Mouse (Mus musculus) neural tube, embryonic 15.5 days (tissue): ENCODE results near the gene Cbfa2t3. TPM values are rescaled to one million over a fixed set of nuclear protein-coding genes. Genes with fewer than 3 reads are reported as not detected.
"Not testable (repeated sequence)": the region's sequence is repeated elsewhere in the genome, so short reads cannot be mapped to it uniquely, and the experiment has no call there.

Experiments used
- ATAC-seq: fragments of 200-750 bp; cut with Nextera tagmentation; 2 replicates; pipeline ENCODE4 v1.8.0; 2017; ENCODE audit warnings: mild to moderate bottlenecking, moderate TSS enrichment, moderate library complexity; ENCODE audit not compliant: low FRiP score
- H3K27ac ChIP-seq: fragments of 300-500 bp; sonication (generic); replicated peaks from 2 replicates; pipeline ENCODE4 v1.5.1; 2015; ENCODE audit warnings: mild to moderate bottlenecking, inconsistent platforms
- H3K27me3 ChIP-seq: fragments of 300-500 bp; sonication (generic); replicated peaks from 2 replicates; pipeline ENCODE4 v1.6.1; 2015; ENCODE audit warnings: inconsistent platforms
- H3K36me3 ChIP-seq: fragments of 300-500 bp; sonication (generic); 2 replicates; pipeline ENCODE4 v1.6.1; 2015; ENCODE audit warnings: inconsistent platforms
- H3K4me1 ChIP-seq: fragments of 300-500 bp; sonication (generic); 2 replicates; pipeline ENCODE4 v1.6.1; 2015; ENCODE audit warnings: inconsistent platforms
- H3K4me2 ChIP-seq: fragments of 300-500 bp; sonication (generic); 2 replicates; pipeline ENCODE4 v1.6.1; 2015; ENCODE audit warnings: inconsistent platforms, mild to moderate bottlenecking, moderate library complexity
- H3K4me3 ChIP-seq: fragments of 300-500 bp; sonication (generic); replicated peaks from 2 replicates; pipeline ENCODE4 v1.5.1; 2015; ENCODE audit warnings: mild to moderate bottlenecking, inconsistent platforms
- H3K9ac ChIP-seq: fragments of 300-500 bp; sonication (generic); replicated peaks from 2 replicates; pipeline ENCODE4 v1.6.1; 2015; ENCODE audit warnings: mild to moderate bottlenecking, inconsistent platforms
- H3K9me3 ChIP-seq: fragments of 300-500 bp; sonication (generic); replicated peaks from 2 replicates; pipeline ENCODE4 v1.6.1; 2016; ENCODE audit warnings: inconsistent platforms
- WGBS: fragments of 180-500 bp; shearing (Covaris S2); methylation state at CpG from one replicate; pipeline ENCODE4 v1.1.7; 2015; ENCODE audit warnings: mixed read lengths; 5-methylcytosine and 5-hydroxymethylcytosine counted together
- polyA plus RNA-seq: library from polyadenylated mRNA; unstranded; fragments of >200 nt; fragmentation: Nextera tagmentation; extraction: Ambion mirVana; gene quantifications from 2 replicates; pipeline ENCODE4 v1.2.1, GENCODE M21; 2015

Gene Cbfa2t3
- polyA plus RNA-seq, 1 experiment from 2014 or later = 16.8 TPM

DNA sequence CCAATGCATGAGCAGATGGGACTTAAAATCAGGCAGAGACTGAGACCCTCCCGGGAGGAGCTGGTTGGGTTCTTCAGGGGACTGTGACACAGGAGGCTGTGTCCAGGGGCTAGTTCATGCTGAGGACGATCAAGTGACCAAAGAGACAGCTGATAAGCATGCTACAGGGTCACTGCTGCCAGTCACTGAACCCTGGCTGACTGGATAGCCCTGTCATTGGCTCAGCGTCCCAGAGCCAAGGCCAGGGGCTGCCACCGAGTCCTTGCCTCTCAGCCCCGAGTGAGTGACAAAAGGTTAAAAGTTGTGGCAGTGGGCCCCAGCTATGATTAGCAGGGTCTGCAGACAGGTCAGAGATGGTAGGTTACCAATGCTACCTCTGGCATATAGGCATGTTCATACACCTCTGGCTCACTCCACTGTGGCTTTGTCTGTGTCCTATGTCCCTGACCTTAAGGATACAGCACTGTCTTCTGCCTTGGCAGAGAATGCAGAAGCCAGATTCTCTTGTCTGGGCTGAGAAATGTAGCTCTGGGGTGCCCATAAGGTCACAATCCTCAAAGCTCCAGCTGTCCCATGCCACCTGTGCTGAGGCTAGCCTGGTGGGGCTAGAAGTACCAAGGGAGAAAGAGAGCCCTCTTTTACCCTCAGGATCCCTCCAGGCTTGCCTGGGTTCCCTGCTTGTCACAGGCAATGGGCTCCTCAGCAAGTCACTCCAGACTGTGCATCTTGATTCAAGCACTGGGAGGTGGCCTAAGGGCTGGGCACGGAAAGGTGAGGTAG is 54.5 kb downstream of the Cbfa2t3 start:
- no peaks in the 10 kb centered on the region for H3K9me3 ChIP-seq
- peaks cover 12% of the 10 kb centered on the region for H3K4me1 ChIP-seq
- WGBS = 83% methylated on average over 6 of the region's 6 CpGs
- ATAC-seq = no peak
- no peak overlapping the region for H3K4me2 ChIP-seq
- H3K9ac ChIP-seq = no peak overlapping the region
- peaks cover 58% of the 10 kb centered on the region for H3K36me3 ChIP-seq
- H3K4me3 ChIP-seq = no peak overlapping the region
- H3K27me3 ChIP-seq = no peaks in the 10 kb centered on the region
- H3K27ac ChIP-seq = no peak overlapping the region

DNA sequence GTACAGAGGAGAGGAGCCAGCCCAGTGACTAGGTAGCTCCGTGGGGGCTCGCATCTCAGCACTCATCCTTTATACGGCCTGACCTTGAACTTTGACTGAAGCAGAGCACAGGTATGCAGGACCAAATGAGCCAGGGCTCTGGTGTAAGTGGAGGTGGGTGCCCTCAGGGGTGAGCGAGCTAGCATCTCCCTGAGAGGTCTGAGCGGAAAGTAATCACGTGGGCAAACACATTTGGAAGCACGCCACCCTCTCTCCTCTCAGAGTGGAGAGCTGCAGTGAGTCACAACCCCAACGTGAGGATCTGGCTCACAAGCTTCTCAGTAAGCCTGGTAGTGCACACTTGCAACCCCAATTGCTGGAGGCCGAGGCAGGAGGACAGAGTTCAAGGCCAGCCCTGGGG is 56.8 kb downstream of the Cbfa2t3 start:
- Histone ChIP-seq H3K4me1 (peaks cover 22% of the 10 kb centered on the region), H3K36me3 (peaks cover 50% of the 10 kb centered on the region), H3K4me2 (no peak overlapping the region), H3K9ac (no peak overlapping the region), H3K27ac (no peak overlapping the region; the same call in 1 of the 2 replicates), H3K9me3 (no peaks in the 10 kb centered on the region), H3K27me3 (no peaks in the 10 kb centered on the region), H3K4me3 (no peak overlapping the region)
- WGBS = 64% methylated on average over 9 of the region's 9 CpGs
- ATAC-seq = no peak

DNA sequence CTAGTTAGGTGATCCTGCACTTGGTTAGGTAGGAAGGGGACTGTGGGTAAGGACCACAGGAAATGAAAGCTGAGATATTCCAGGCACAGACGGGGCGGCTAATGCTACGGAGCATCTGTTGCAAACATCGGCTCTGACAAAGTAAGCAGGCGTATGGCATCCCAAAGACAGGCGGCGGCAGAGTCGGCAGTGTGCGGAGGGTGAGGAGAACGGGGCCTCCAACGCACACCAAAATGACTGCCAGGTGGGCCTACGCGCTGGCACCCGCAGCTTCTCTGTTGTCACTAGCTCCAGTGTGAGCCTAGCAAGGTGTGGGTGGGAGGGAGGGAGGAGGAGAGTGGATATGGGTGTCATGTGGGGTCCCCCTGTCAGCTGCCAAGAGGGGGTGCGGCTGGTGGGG is 57.5 kb downstream of the Cbfa2t3 start:
- H3K9me3 ChIP-seq = no peaks in the 10 kb centered on the region
- WGBS = 88% methylated on average over 15 of the region's 15 CpGs
- no peak overlapping the region for H3K27ac ChIP-seq
- no peak overlapping the region for H3K9ac ChIP-seq
- H3K36me3 ChIP-seq = peaks cover 51% of the 10 kb centered on the region
- ATAC-seq = no peak
- H3K4me2 ChIP-seq = no peak overlapping the region
- no peak overlapping the region for H3K4me3 ChIP-seq
- H3K27me3 ChIP-seq = no peaks in the 10 kb centered on the region
- peaks cover 22% of the 10 kb centered on the region for H3K4me1 ChIP-seq

DNA sequence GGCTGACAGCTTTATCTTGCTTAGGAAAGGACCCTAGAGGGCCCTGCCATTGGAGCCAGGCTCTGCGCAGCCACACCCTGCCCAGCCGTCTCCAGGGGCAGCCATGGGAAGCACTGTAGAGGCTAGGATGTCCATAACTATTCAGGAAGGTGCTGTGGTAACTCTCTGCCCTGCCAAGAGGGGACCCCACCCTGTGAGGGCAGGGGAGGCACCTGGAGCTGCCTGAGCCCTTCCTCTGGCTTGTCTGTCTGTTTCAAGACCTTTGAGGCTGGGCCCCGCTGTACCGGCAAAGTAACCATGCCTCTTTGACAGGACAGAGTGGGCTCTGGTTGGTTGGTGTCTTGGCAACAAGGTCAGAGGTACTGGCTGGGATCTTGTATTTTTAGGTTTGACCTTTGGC is 58.1 kb downstream of the Cbfa2t3 start:
- Histone ChIP-seq H3K9ac (no peak overlapping the region), H3K27me3 (no peaks in the 10 kb centered on the region), H3K9me3 (no peaks in the 10 kb centered on the region), H3K4me3 (no peak overlapping the region), H3K36me3 (peaks cover 53% of the 10 kb centered on the region), H3K4me2 (no peak overlapping the region), H3K4me1 (peaks cover 22% of the 10 kb centered on the region), H3K27ac (no peak overlapping the region)
- ATAC-seq = no peak
- WGBS = 91% methylated on average over 4 of the region's 4 CpGs

DNA sequence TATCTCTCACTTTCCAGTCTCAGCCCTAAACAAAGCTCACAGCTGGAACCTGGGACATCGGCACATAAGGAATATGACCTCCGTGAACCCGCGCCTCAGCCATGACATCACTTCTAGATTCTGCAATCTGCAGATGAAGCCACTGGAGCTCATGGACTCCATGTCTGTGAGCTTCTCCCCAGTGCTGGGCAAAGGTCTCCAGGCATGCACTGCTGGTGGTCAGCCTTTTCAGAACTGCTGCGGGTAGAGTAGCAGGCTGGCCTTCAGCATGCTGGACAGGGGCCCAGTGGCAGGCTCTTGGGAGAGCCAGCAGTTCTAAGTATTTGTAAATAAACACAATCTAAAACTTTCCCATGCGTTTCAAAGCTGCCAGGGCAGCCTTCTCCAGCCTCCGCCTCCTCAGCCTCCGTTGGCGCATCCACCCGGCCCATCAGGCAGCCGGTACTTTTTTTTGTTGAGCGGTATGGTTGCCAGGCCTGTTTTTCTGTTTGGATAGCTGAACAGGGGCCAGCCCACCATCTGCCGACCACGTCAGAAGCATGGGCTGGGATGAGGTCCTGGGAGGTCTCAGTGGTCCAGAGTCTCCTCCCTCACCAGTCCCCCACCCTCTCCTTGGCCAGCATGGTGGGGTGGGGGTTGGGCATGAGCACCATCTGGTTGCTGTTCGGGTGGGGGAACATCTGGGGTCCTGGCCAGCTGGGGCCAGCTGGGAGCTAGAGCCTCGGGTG is 59.2 kb downstream of the Cbfa2t3 start:
- Histone ChIP-seq H3K4me3 (no peak overlapping the region), H3K36me3 (peaks cover 56% of the 10 kb centered on the region), H3K4me2 (no peak overlapping the region), H3K4me1 (peaks cover 22% of the 10 kb centered on the region), H3K9ac (no peak overlapping the region), H3K9me3 (no peaks in the 10 kb centered on the region), H3K27me3 (no peaks in the 10 kb centered on the region), H3K27ac (peak overlapping the region; percentile 24; the same call in 1 of the 2 replicates)
- 39% methylated on average over 16 of the region's 16 CpGs for WGBS
- ATAC-seq = no peak; the same call in 1 of the 2 replicates

DNA sequence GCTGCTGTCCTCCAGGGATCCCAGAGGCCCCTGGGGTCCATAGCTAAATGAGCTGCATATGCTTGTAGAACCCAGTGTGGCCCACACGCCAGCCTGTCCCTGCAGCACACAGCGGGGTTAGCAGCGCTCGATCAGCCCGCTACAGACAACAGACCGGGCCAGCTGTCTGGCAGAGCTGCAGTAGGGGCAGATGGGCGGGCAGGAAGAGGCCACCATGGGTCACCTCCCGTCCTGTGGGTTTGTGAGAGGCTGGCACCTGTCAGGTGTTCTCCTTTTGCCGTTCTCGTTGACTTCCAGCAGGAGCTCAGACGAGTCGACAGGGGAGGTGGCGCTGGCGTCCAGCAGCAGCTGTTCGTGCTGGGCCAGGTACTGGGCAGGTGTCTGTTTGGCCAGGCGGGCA is 60.3 kb downstream of the Cbfa2t3 start:
- H3K4me3 ChIP-seq = no peak overlapping the region
- no peak overlapping the region for H3K4me2 ChIP-seq
- no peaks in the 10 kb centered on the region for H3K27me3 ChIP-seq
- no peak for ATAC-seq
- H3K9me3 ChIP-seq = no peaks in the 10 kb centered on the region
- no peak overlapping the region for H3K9ac ChIP-seq
- peaks cover 64% of the 10 kb centered on the region for H3K36me3 ChIP-seq
- H3K27ac ChIP-seq = no peak overlapping the region
- peaks cover 22% of the 10 kb centered on the region for H3K4me1 ChIP-seq
- WGBS = 66% methylated on average over 16 of the region's 16 CpGs

DNA sequence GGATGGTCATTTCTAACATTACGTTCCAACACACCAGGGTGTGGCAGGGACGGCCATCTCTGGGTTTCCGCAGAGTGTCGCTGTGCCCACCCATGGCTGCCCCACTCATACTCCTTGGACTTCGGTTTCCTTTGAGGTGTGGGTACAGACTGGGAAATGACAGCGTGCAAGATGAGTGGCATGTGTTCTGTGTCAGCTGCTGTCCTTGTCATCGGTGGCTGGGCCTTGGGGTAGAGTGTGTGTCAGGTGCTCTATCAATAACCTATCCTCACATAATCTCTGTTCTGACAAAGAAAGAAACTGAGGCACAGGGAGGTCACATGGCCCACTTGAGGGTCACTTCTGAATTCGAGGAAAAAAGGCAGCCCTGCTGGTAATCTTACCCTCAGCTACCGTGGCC is 61.7 kb downstream of the Cbfa2t3 start:
- ATAC-seq = no peak
- 94% methylated on average over 9 of the region's 9 CpGs for WGBS
- peaks cover 22% of the 10 kb centered on the region for H3K4me1 ChIP-seq

DNA sequence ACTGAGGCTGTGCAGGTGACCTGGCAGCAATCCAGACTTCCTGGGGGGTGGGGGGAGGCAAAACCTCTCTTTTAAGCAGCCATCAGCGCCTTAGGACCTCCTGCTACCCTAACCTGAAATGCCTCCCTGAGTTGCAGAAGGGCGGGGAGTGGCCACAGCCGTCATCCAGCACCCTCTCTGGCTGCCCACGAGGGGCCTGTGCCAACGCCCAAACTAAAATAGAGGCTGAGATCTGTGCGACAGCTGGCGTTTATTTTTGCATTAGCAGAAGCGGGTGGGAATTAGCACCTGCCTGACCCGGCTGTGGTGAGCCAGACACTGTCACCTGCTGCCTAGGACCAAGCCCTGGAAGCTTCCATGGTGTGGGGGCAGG is 62.1 kb downstream of the Cbfa2t3 start:
- no peak for ATAC-seq

More for the DNA sequence above, 61.7 kb downstream of the Cbfa2t3 start:
- H3K4me2 ChIP-seq = no peak overlapping the region
- no peak overlapping the region for H3K9ac ChIP-seq
- H3K9me3 ChIP-seq = no peaks in the 10 kb centered on the region
- H3K36me3 ChIP-seq = peaks cover 71% of the 10 kb centered on the region
- no peak overlapping the region for H3K27ac ChIP-seq
- no peak overlapping the region for H3K4me3 ChIP-seq
- no peaks in the 10 kb centered on the region for H3K27me3 ChIP-seq

DNA sequence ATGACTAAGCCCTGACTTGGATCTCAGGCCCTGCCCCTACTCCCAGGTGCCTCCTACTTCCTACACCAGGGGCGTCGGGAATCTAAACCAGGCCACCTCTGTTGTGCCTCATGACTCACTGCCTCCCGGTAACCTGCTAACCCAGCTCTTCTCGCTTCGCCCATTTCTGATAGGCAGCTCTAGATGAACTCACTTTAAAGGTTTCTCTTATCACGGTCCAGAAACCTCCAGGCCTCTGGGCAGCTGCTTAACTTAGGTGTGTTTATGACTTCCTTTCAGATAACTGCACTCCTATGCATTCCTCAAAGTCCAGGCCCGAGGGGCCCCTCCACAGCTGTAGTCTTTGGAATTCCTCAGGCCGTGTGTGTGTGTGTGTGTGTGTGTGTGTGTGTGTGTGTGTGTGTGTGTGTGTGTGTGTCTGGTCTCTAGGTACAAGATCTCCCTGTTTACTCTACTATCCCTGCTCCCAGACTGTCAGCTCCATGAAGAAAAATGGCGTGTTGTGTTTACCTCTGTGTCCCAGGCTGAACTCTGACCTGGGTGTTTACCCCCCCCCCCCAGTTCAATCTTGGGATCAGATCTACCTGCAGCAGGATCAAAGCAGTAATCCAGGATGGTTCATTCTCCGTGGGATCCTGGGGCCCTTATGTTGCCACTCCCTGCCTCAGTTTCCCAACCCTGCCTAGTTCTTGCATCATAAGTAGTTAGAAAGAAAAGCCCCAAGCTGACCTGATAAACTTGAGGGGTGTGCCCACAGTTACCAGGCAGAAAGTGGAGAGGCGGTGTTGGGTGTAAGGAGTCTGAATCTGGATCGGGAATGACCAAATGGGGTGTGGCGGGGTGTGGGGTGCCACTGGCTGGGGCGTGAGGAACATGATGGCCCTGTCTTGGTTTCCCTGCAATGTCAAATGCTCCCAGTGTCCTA is 62.8 kb downstream of the Cbfa2t3 start:
- no peak overlapping the region for H3K27ac ChIP-seq
- no peaks in the 10 kb centered on the region for H3K9me3 ChIP-seq
- no peak overlapping the region for H3K4me2 ChIP-seq
- 78% methylated on average over 14 of the region's 14 CpGs for WGBS
- H3K36me3 ChIP-seq = peaks cover 61% of the 10 kb centered on the region
- no peaks in the 10 kb centered on the region for H3K27me3 ChIP-seq
- ATAC-seq = no peak
- H3K4me1 ChIP-seq = peaks cover 22% of the 10 kb centered on the region
- no peak overlapping the region for H3K4me3 ChIP-seq
- H3K9ac ChIP-seq = no peak overlapping the region

More for the DNA sequence above, 62.1 kb downstream of the Cbfa2t3 start:
- Histone ChIP-seq H3K4me2 (no peak overlapping the region), H3K4me3 (no peak overlapping the region), H3K27ac (no peak overlapping the region), H3K4me1 (peaks cover 22% of the 10 kb centered on the region), H3K9ac (no peak overlapping the region), H3K9me3 (no peaks in the 10 kb centered on the region), H3K27me3 (no peaks in the 10 kb centered on the region), H3K36me3 (peaks cover 67% of the 10 kb centered on the region)
- WGBS = 68% methylated on average over 9 of the region's 9 CpGs

DNA sequence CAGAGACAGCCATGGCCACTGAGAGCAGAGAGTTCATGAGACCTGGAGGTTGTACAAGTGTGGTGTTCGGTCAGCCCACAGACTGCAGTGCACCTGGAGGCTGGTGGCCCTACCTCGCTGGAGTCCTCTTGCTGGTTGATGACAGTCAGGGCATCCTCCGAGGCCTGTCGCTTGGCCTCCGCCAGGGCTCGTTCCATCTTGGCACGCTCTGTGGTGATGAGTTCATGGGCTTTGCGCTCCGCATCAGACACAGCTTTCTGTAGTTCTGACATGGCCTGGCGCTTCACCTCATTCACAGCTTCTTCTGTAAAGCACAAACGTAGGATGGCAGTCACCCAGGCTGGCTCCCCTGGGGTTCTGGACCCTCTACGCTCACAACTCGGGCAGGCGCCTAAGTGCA is 65.7 kb downstream of the Cbfa2t3 start:
- Histone ChIP-seq H3K27ac (no peak overlapping the region), H3K4me1 (no peaks in the 10 kb centered on the region), H3K4me3 (no peak overlapping the region), H3K36me3 (peaks cover 69% of the 10 kb centered on the region), H3K9ac (no peak overlapping the region), H3K27me3 (no peaks in the 10 kb centered on the region), H3K9me3 (no peaks in the 10 kb centered on the region), H3K4me2 (no peak overlapping the region)
- 92% methylated on average over 14 of the region's 14 CpGs for WGBS
- ATAC-seq = no peak

DNA sequence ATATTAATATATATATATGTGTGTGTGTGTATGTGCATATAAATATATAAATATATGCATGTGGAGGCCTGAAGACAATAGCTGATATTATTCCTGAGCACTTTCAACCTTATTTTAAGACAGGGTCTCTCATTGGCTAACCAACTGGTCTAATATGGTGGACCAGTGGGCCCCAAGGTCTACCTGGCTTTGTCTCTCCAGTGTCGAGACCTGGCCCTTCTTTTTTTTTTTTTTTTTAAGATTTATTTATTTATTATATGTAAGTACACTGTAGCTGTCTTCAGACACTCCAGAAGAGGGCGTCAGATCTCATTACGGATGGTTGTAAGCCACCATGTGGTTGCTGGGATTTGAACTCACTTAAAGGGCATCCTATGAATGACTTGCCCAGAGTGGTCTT is 66.8 kb downstream of the Cbfa2t3 start:
- not testable (repeated sequence) for H3K27ac ChIP-seq, ATAC-seq, H3K4me3 ChIP-seq, H3K9me3 ChIP-seq, H3K27me3 ChIP-seq, H3K4me1 ChIP-seq, H3K4me2 ChIP-seq, H3K9ac ChIP-seq
- 82% methylated on average over 3 of the region's 3 CpGs for WGBS
- H3K36me3 ChIP-seq = peaks cover 59% of the 10 kb centered on the region
